Mouse (Mus musculus): ENCODE measurements at regions not wholly inside any gene's neighbourhood (a gene's known extent, or its start where the extent isn't known, plus 50 kb on each side); places are given as distances from the start of the nearest gene placed in this dataset.

GRCm38 (mm10) chr4:131261236-131261635, 317.1 kb downstream of the Matn1 start:
- H3K4me2 ChIP-seq (replicated peaks; ENCODE audit: low read depth), result no peak overlapping the region
- H3K9ac ChIP-seq (ENCODE audit: low read length), result no peak overlapping the region
- ATAC-seq (ENCODE audit: low FRiP score, low TSS enrichment), result no peak
- WGBS, result 71% methylated on average over 2 of the region's 2 CpGs
- no peak for TF ChIP-seq CTCF (IDR thresholded peaks at IDR 0.05; ENCODE audit: low read depth)
- no peak for TF ChIP-seq EP300 (optimal IDR thresholded peaks at IDR 0.05)
- H3K4me3 ChIP-seq (ENCODE audit: low read depth, low read length), result no peak overlapping the region
- H3K4me1 ChIP-seq (replicated peaks; ENCODE audit: control insufficient read depth, insufficient read depth), result no peaks in the 10 kb centered on the region
- H3K36me3 ChIP-seq (ENCODE audit: control insufficient read depth, insufficient read depth, low read length), result no peaks in the 10 kb centered on the region
- DNase-seq (ENCODE audit: low spot score), result no peak
- H3K27ac ChIP-seq (replicated peaks), result no peak overlapping the region
- H3K27me3 ChIP-seq (ENCODE audit: control insufficient read depth, insufficient read depth, low read length), result no peaks in the 10 kb centered on the region
- H3K9me3 ChIP-seq (ENCODE audit: control insufficient read depth, low read length), result no peaks in the 10 kb centered on the region

GRCm38 (mm10) chr4:131262909-131263308, 318.7 kb downstream of the Matn1 start:
- H3K9me3 ChIP-seq (ENCODE audit: control insufficient read depth, low read length), result no peaks in the 10 kb centered on the region
- no peak for DNase-seq (ENCODE audit: low spot score)
- no peak overlapping the region for H3K4me2 ChIP-seq (replicated peaks; ENCODE audit: low read depth)
- H3K27ac ChIP-seq (replicated peaks), result no peak overlapping the region
- H3K36me3 ChIP-seq (ENCODE audit: control insufficient read depth, insufficient read depth, low read length), result no peaks in the 10 kb centered on the region
- WGBS, result 38% methylated on average over 6 of the region's 6 CpGs
- TF ChIP-seq EP300 (optimal IDR thresholded peaks at IDR 0.05) (no peak), CTCF (IDR thresholded peaks at IDR 0.05; ENCODE audit: low read depth) (no peak)
- no peak overlapping the region for H3K9ac ChIP-seq (ENCODE audit: low read length)
- no peaks in the 10 kb centered on the region for H3K4me1 ChIP-seq (replicated peaks; ENCODE audit: control insufficient read depth, insufficient read depth)
- H3K27me3 ChIP-seq (ENCODE audit: control insufficient read depth, insufficient read depth, low read length), result no peaks in the 10 kb centered on the region
- no peak for ATAC-seq (ENCODE audit: low FRiP score, low TSS enrichment)
- H3K4me3 ChIP-seq (ENCODE audit: low read depth, low read length), result no peak overlapping the region

GRCm38 (mm10) chr4:131266764-131267163, 322.6 kb downstream of the Matn1 start:
- DNase-seq (ENCODE audit: low spot score) (no peak), ATAC-seq (ENCODE audit: low FRiP score, low TSS enrichment) (no peak)
- Histone ChIP-seq H3K9ac (ENCODE audit: low read length) (no peak overlapping the region), H3K4me1 (replicated peaks; ENCODE audit: control insufficient read depth, insufficient read depth) (no peaks in the 10 kb centered on the region), H3K36me3 (ENCODE audit: control insufficient read depth, insufficient read depth, low read length) (no peaks in the 10 kb centered on the region), H3K4me3 (ENCODE audit: low read depth, low read length) (no peak overlapping the region), H3K27me3 (ENCODE audit: control insufficient read depth, insufficient read depth, low read length) (no peaks in the 10 kb centered on the region), H3K4me2 (replicated peaks; ENCODE audit: low read depth) (no peak overlapping the region), H3K9me3 (ENCODE audit: control insufficient read depth, low read length) (no peaks in the 10 kb centered on the region), H3K27ac (replicated peaks) (no peak overlapping the region)
- peak; percentile 19; the same call in 1 of the 2 replicates for TF ChIP-seq CTCF (IDR thresholded peaks at IDR 0.05; ENCODE audit: low read depth)
- TF ChIP-seq EP300 (optimal IDR thresholded peaks at IDR 0.05), result no peak
- 19% methylated on average over 9 of the region's 9 CpGs for WGBS

GRCm38 (mm10) chr4:131267760-131268159, 323.6 kb downstream of the Matn1 start:
- H3K36me3 ChIP-seq (ENCODE audit: control insufficient read depth, insufficient read depth, low read length), result no peaks in the 10 kb centered on the region
- no peak overlapping the region for H3K27ac ChIP-seq (replicated peaks)
- H3K9ac ChIP-seq (ENCODE audit: low read length), result no peak overlapping the region
- TF ChIP-seq CTCF (IDR thresholded peaks at IDR 0.05; ENCODE audit: low read depth) (no peak), EP300 (optimal IDR thresholded peaks at IDR 0.05) (no peak)
- H3K9me3 ChIP-seq (ENCODE audit: control insufficient read depth, low read length), result no peaks in the 10 kb centered on the region
- no peak overlapping the region for H3K4me3 ChIP-seq (ENCODE audit: low read depth, low read length)
- DNase-seq (ENCODE audit: low spot score), result peak; percentile 42
- 35% methylated on average over 10 of the region's 10 CpGs for WGBS
- no peaks in the 10 kb centered on the region for H3K4me1 ChIP-seq (replicated peaks; ENCODE audit: control insufficient read depth, insufficient read depth)
- H3K4me2 ChIP-seq (replicated peaks; ENCODE audit: low read depth), result no peak overlapping the region
- no peak for ATAC-seq (ENCODE audit: low FRiP score, low TSS enrichment)
- no peaks in the 10 kb centered on the region for H3K27me3 ChIP-seq (ENCODE audit: control insufficient read depth, insufficient read depth, low read length)

GRCm38 (mm10) chr4:131270192-131270591, 326.0 kb downstream of the Matn1 start:
- 18% methylated on average over 7 of the region's 7 CpGs for WGBS
- H3K9ac ChIP-seq (ENCODE audit: low read length), result no peak overlapping the region
- no peak for ATAC-seq (ENCODE audit: low FRiP score, low TSS enrichment)

GRCm38 (mm10) chr4:131272060-131272459, 327.9 kb downstream of the Matn1 start:
- no peak overlapping the region for H3K9ac ChIP-seq (ENCODE audit: low read length)
- no peak for TF ChIP-seq CTCF (IDR thresholded peaks at IDR 0.05; ENCODE audit: low read depth)
- no peak for TF ChIP-seq EP300 (optimal IDR thresholded peaks at IDR 0.05)
- no peaks in the 10 kb centered on the region for H3K27me3 ChIP-seq (ENCODE audit: control insufficient read depth, insufficient read depth, low read length)
- no peak overlapping the region for H3K4me3 ChIP-seq (ENCODE audit: low read depth, low read length)
- no peaks in the 10 kb centered on the region for H3K4me1 ChIP-seq (replicated peaks; ENCODE audit: control insufficient read depth, insufficient read depth)
- no peak for DNase-seq (ENCODE audit: low spot score)
- no peak overlapping the region for H3K4me2 ChIP-seq (replicated peaks; ENCODE audit: low read depth)
- H3K27ac ChIP-seq (replicated peaks), result no peak overlapping the region
- ATAC-seq (ENCODE audit: low FRiP score, low TSS enrichment), result no peak
- no peaks in the 10 kb centered on the region for H3K9me3 ChIP-seq (ENCODE audit: control insufficient read depth, low read length)
- no peaks in the 10 kb centered on the region for H3K36me3 ChIP-seq (ENCODE audit: control insufficient read depth, insufficient read depth, low read length)
- 60% methylated on average over 7 of the region's 7 CpGs for WGBS

More at GRCm38 (mm10) chr4:131270192-131270591, 326.0 kb downstream of the Matn1 start:
- DNase-seq (ENCODE audit: low spot score), result peak; percentile 20
- no peaks in the 10 kb centered on the region for H3K9me3 ChIP-seq (ENCODE audit: control insufficient read depth, low read length)
- H3K4me1 ChIP-seq (replicated peaks; ENCODE audit: control insufficient read depth, insufficient read depth), result no peaks in the 10 kb centered on the region
- H3K4me2 ChIP-seq (replicated peaks; ENCODE audit: low read depth), result no peak overlapping the region
- TF ChIP-seq EP300 (optimal IDR thresholded peaks at IDR 0.05) (no peak), CTCF (IDR thresholded peaks at IDR 0.05; ENCODE audit: low read depth) (peak; percentile 70)
- H3K36me3 ChIP-seq (ENCODE audit: control insufficient read depth, insufficient read depth, low read length), result no peaks in the 10 kb centered on the region
- no peaks in the 10 kb centered on the region for H3K27me3 ChIP-seq (ENCODE audit: control insufficient read depth, insufficient read depth, low read length)
- no peak overlapping the region for H3K4me3 ChIP-seq (ENCODE audit: low read depth, low read length)
- H3K27ac ChIP-seq (replicated peaks), result no peak overlapping the region
